Mouse (Mus musculus): ENCODE results near the gene F2rl1.

The F2rl1 gene

DNA sequence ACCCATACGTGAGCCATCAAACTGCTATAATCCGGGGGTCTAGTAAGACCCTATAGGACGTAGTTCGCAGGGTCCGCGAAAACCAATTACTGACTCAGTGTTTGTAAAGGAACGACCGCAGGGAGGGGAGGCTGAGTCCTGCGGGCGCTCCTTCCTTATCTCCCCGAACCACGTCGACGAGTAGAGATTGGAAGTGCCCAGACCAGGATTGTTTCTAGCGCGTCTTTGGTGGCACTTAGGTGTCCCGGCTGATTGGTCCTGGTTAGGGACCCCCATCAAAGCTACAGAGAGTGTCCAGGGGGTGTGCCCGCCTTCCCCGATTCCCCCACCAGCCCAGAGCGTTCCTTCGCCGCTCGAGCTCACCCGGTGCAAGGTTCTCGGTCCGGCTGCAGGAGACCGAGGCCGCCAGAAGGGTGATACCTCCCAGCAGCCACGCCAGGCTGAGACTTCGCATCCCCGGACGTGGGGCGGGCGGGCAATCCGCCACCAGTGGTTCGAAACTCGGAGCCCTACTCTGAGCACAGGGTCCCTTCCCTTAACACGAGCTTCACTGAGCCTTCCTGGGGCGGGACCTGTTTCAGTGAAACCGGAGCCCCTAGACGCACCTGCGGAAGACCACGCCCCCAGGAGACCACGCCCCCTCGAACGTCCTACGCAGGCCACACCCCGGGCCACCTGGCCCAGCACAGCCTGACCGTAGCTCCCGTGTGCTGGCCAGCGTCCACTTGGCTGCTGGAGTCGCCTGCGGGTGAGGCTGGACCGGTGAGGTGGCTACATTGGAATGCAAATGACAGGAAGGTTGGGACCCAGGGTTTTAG, at the start of gene F2rl1:
Gene F2rl1 (minus strand): TSS at position 554 of the 818 bp plus-strand sequence.
- 2% methylated on average over 54 of the region's 54 CpGs for WGBS

DNA sequence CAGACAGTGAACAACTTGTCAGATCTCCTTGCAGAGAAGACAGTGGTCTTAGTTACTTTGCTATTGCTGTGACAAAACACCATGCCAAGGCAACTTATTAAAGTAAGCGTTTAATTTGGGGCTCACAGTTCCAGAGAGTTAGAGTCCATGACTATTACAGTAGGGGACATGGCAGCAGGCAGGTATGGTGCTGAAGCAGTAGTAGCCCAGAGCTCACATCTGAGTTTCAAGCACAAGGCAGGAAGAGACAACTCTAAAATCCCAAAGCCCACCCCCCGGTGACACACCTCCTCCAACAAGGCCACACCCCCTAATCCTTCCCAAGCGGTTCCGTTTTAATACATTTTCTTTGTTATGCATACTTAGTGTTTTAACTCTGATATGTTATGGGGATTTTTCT, 45.9 kb upstream of the F2rl1 start:
- WGBS = 94% methylated on average over 4 of the region's 4 CpGs

DNA sequence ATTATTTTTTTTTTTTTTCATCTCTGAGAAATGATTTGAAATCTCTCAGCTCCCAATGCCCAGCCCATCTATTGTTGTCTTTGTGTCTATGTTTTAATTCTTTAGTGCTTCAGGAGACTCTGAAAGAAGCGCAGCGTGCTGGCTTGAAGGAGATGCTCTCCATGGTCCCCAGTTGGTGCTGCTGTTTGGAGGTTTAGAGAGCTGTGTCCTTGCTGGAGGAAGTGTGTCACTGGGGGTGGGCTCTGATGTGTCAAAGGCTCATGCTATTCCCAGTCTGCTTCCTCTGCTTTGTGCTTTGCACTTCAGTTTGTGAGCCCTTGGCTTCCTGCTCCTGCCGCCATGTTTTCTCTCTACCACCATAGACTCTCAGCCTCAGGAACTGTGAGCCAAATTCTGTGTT, 43.3 kb upstream of the F2rl1 start:
- WGBS = over 99% methylated on average over 3 of the region's 3 CpGs

DNA sequence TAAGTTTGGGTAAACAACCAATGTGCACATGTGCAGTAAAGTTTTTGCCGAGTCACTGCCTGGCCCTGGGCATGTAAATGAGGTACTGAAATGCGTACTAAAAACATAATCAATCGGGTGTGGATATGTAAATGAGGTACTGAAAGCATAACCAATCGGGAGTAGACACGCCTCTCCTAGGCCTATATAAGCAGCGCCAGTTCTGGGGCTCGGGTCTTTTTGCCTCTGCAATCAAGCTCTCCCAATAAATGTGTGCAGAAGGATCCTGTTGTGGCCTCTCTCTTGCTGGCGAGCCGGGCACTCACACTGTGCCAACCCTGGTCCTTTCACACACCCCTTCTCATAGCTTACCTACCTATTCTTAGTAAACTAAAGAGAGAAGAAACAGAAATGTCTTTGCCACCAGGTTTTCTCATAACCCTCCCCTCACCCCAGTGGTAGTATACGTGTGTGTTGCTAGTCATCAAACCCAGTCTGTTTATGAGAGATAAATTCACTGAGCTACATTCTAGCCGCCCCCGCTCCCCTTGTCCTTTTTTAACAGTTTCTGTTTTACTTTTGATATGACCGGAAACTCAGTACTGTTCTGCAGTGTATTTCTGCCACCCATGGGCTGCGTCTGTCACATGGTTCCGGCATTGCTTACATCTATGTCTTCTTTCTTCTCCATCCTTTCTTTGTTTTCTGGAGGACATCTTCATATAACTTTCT, 42.0 kb upstream of the F2rl1 start:
- 89% methylated on average over 15 of the region's 15 CpGs for WGBS

DNA sequence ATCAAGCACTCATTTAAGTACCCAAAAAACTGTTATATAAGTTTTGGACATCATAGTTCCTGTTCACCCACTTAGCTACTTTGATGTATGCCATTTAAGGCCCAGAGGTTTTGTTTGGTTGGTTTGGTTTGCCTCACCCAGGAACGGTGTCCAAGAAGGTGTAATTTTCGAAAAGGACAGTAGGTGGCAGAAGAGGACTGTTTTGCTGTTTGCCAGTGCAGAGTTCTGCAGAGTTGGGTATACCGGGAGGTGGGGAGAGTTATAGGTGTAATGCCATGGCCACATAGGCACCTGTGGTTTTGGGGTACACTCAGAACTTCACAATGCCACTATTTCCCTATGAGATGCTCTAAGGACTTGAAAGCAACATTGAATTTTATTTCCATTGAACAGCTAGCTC, 38.7 kb upstream of the F2rl1 start:
- 3% methylated on average over 3 of the region's 3 CpGs for WGBS

DNA sequence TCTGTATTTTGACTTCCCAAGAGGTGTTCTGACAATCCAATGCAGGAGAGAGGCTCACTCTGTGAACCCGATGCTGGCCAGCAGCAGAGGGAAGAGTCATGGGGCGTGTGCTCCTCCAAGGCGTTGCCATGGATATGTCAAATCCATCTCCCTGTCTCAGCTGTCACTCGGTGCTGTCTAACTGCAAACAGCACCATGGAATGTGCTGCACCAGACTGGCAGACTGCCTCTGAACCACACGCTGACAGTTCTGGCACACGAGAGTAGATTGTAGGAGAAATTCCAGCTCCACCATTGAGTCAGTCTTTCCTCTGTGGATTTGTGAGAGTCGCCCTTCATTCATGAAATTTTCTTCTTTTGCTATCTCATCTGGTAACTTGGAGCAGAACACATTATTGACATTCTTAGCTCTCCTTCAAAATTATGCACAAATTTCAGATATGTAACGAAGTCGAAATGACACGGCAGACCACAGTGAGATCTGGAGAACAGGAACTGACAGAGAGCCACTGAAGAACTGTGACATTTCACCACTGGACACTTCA, 38.1 kb upstream of the F2rl1 start:
- 38% methylated on average over 10 of the region's 10 CpGs for WGBS

DNA sequence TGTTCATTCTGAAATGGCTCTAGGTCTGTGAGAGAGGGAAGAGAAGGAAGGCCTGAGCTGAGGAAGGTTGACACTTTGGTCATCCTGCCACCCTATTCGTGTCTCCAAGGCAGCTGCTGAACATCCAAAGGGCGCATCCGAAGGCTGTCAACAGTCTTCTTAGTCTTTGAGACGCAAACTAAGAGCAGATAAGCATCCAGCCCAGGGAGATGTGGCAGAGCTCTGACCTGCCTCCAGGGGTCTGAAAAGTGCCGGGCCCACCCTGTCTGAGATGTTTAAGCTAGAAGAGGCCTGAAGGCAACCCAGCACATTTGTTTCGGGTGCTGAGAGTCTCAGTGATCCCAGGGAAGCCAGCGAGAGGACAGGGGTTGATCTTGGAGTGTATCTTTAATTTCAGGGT, 32.3 kb upstream of the F2rl1 start:
- 91% methylated on average over 7 of the region's 7 CpGs for WGBS

DNA sequence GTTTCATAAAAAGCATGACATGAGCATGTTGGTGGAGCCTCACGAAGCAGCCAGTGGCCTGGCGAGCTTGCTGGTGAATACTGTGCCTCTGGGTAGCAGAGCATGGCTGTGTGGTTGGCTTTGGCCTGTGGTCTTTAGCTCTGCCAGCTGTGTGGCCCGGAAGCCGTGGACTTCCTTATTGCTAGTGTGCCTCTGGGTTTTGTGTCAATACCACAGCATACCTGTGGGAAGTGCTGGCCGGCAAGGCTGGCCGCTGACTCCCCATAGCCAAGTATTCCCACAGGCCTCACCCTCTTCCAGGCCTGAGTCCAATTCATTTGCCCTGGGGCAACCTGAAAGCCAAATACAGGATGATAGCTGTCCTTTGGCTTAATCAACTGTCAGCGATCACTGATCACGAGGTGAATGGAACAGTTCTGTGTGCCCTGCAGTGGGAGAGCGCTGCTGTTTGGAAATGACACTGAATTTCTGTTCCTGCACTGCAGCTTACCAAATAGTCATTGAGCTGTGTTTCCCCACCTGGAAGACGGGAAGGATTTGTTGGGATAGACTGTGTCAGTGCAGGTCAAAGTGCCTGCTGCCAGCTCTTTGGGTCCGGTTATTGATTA, 29.0 kb upstream of the F2rl1 start:
- WGBS = 88% methylated on average over 11 of the region's 11 CpGs

DNA sequence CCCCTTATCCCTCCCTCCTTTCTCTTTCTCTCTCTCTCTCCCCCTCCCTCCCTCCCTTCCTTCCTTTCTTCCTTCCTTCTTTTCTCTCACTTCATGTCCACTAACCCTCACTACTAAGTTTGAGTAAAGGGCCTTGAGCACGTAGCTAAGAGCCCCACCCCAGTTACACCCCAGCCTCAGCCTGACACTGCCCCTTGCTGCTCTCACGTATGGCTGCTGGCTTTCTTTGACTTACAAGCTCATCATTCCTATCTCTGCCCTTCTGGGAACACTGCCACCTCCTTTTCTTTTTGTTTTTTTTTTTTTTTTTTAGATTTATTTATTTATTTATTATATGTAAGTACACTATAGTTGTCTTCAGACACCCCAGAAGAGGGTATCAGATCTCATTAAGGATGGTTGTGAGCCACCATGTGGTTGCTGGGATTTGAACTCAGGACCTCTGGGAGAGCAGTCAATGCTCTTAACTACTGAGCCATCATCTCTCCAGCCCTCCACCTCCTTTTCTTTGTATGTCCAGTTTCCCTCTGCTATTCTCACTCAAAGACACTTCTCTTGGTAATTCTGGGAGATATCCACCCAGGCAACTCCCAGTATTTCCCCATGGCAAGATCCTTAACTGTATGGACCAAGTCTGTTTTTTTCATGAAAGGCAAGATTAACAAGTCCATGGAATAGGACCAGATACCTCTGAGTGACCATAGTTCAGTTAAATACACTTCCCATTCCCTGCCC, 25.8 kb upstream of the F2rl1 start:
- WGBS = 81% methylated on average over 2 of the region's 2 CpGs

DNA sequence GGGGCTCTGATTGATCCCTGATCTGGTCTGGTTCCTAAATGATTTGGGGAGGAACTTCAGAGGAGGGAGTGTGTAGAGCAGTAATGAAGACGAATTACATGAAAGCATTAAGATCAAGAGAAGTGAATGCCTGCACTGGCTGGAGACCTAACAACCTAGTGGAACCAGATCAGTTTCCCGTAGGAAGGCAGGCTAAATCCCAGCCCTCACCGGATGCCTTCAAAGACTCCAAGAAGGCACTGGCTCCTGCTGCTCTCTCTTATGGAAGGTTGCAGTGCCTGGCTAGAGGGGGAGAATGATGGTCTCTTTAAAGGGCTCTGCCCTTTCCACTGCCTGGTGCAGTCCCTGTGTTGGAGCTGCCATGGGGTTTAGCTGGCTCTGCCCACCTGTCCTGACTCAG, 24.4 kb upstream of the F2rl1 start:
- 37% methylated on average over 3 of the region's 3 CpGs for WGBS

DNA sequence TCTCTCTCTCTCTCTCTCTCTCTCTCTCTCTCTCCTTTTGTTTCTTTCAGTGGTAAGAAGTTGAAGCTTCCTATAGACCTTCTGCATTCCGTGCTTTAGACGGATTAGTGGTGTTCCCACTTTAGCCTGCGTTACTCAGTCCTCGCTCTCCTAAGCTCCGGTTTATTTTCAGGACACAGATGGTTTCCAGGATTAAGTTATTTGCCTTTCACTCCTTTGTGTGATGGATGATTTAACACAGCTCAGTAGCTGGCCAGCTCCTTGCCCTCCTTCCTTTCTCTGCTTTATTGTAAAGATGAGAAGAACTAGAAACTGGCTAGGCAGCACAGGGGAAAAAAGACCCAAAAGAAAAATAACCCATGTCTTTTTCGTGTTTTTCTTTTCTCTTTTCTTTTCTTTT, 23.8 kb upstream of the F2rl1 start:
- 6% methylated on average over 6 of the region's 6 CpGs for WGBS

DNA sequence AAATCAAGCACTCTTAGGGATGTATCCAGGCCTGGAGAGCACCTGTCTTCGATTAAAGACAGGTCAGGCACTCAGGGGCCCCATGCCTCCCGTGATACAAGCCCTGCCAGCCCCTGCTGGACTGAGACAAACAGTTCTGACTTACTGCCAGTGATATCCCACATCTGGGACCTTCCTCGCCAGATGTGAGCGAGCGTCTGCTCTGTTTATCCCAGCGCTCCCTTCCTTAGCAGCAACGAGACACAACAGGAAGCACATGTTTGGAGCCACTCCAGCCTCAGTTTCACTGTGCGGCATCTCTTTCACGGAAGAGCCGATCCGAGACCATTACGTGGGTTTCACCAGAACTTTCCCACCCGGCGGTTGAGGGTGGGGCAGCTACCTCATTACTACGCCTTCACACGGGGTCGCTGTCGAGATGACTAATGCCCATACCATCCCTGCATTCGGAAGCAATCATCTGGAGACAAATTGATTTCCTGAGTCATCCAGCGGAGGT, 23.3 kb upstream of the F2rl1 start:
- 32% methylated on average over 20 of the region's 20 CpGs for WGBS

DNA sequence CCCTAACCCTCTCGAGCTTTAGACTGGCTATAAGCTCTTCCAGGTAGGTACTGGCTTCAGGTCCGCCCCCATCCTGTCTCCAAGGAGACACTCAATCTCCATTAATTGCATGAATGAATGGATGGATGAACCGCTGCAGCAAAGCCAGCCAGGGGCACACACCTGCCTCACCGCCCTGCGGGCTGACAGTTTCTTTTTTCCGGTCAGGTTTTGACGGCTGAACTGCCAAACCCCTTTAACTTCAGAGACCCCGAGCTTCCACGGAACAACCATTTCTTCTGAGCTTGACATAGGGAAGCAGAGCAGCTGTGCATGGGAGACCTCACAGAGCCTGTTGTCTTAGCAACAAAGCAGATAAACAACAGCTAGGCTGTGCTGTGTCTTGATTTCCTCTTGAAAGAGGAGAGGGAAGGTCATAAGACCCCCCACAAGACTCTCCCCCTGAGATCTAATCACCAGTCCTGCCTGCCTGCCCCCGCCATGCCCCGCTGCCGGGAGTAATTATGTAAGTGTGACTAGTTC, 22.1 kb upstream of the F2rl1 start:
- WGBS = 78% methylated on average over 12 of the region's 12 CpGs

DNA sequence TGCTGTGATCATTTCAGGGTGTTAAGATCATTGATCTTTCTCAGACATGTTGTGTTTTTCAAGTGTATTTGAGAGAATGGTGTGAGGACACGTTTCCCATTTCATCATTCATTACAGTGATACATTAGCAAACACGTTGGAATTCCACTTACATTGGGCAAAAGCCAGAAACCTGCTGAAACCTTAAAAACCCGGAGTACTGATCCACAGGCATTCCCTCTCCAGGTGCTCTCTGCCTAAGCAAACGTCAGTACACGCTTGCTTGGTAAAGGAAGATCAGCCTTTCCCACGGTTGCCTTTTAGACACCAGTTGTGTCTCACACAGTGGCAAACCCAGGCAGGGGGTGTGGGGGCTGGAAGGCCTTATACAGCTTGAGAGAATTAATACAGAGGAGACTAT, 21.2 kb upstream of the F2rl1 start:
- WGBS = 74% methylated on average over 6 of the region's 6 CpGs

DNA sequence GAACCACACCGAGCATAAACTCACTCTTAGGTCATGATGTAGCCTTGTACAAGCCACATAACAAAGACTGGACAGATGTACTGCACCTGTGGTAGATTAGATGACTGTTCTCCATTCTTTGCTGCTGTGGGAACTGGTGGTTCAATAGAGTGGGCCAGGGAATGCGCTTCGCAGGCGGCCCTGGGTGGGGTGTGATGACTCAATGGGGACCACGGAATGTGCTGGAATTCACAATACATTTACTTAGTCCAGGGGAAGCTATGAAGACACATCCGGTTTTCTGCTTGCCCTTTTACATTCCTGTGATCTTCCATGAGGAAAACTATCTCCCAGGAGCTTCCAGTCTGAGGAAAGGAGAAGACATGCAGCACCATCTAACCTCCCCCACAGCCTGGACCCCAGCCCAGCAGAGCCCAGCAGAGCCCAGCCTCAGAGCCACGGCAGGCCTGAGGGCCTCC, 20.7 kb upstream of the F2rl1 start:
- 77% methylated on average over 7 of the region's 7 CpGs for WGBS

DNA sequence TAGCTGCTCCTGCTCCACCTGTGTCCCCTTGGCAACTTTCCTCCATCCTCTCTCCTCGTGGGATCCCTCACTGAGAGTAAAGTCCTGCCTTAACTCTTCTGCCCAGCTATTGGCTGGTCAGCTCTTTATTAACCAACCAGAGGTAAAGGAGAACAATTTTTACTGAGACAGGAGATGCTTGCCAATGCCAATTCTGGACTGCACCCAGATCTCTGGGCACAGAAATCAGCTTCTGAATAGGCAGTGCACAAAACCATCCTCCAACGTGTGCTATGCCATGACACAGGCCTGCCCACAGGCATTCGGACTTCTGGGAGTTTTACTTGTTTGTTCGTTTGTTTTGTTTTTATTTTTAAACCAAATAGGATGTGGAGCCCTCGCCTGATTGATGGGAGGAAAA, 13.0 kb upstream of the F2rl1 start:
- 68% methylated on average over 5 of the region's 5 CpGs for WGBS

DNA sequence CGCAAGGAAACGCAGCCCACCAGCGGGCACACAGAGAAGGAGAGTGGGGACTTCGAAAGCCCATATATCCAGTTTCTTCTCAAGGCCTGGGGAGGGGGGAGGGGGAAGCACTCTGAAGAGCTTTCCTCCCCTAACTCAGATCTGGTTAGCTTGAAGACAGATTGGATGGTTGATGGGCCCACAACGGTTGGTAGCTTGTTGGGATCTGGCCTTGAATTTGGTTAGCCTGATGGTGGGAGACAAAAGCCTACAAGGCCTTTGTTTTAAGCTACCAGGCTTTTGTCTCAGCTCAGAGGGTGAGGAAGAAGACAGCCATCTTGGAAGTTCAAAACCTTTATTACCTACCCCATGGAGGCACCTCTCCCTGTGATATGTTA, 11.1 kb upstream of the F2rl1 start:
- 64% methylated on average over 5 of the region's 5 CpGs for WGBS

DNA sequence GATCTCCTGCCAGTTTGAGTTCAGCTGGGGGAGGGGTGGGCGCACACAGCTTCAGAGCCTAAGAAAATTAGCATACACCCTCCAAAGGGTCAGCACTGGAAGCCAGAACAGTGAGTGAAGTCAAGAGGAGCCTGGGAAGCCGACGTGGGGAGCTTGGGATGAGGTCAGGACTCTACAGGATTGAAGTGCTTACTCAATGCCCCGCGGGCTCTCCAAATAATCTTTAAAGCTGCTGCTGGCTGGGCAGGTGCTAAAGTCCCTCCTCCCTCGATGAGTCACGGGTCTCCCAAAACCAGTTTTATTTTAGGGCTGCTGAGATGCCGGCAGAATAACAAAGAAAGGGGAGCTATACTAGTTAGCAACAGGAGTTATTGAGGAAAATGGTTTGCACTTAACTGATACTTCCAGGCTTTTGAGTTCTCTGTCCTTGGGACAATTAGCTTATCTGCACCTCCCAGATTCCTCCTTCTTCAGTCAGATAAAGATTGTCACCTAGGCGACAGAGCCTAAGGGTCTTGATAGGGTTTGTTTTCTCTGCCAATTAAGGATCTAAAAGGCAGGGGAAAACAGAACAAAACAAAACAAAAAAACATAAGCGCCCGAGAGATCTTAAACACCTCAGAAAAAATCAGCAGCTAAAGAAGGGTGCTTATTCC, 10.6 kb upstream of the F2rl1 start:
- WGBS = 26% methylated on average over 11 of the region's 11 CpGs

DNA sequence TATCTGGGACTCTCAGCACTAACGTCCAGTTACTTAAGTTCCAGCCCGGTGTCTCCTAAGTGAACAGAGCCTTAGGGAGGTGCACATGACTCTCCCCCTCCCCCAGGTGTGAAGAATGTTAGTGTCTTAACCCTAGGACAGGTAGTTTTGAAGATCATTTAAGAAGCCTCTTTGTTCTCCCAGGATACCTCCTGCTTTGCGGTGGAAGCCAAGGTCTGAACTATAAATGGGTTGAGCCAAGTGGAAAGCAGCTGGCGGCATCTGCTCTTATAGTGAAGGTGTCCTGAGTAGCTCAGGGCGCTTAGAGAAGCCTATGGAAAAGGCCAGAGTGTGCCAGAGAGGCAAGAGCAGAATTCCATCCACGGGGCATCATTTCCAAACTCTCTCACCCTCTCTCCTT, 10.0 kb upstream of the F2rl1 start:
- WGBS = 47% methylated on average over 6 of the region's 6 CpGs

DNA sequence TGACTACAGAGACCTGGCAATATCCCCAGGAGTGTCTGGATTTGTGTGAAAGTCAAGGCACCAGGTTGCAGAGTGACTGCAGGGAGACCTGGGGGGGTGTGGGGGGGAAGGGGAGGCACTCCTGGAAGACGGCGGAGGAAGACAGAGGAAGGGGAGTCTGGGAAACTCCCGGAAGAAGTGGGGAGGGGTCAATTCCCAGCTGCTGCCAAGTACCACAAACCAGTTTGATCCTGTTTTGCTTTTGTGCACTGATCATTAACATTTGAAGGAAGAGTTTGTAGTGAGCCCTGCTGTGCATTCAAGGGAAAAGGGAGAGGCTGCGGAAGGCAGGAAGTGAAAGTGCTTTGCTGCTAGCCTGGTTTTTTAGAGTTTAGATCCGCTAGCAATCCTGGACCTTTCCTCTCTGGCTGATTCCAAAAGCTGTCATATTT, 9.1 kb upstream of the F2rl1 start:
- 11% methylated on average over 5 of the region's 5 CpGs for WGBS

DNA sequence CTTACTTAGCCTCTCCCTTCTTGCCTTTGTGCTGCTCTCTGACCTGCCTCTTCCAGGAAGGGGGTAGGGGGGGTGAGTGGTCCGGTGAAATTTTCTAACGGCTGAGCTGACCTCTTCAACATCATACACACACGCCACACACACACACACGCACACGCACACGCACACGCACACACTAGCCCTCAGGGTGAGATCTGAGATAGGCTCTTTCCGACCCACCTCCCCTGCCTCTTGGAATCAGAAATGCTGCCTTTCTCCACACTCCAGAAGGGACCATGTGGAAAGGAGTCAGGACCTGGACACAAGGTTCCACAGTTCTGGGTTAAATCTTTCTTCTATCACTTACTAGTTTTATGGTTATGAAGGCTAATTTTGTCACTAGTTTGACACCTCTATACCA, 8.6 kb upstream of the F2rl1 start:
- 53% methylated on average over 8 of the region's 8 CpGs for WGBS

Data from cerebral cortex, adult 2 months (tissue).